Mouse (Mus musculus) small intestine, adult 2 months (tissue): ENCODE results near the gene Sall4.

Source experiments
- CTCF ChIP-seq: fragments of 200-500 bp; IDR thresholded peaks from 2 replicates; pipeline ENCODE4 v1.5.1; 2012; ENCODE audit warnings: low read depth, mild to moderate bottlenecking, control low read depth, inconsistent platforms, low read length, moderate library complexity, mixed read lengths; ENCODE audit not compliant: insufficient replicate concordance, insufficient read length; ENCODE audit errors: extremely low read depth
- POLR2A ChIP-seq: fragments of 200-500 bp; IDR thresholded peaks from 2 replicates; pipeline ENCODE4 v1.6.1; 2012; ENCODE audit warnings: low read depth, mild to moderate bottlenecking, control low read depth, inconsistent platforms, low read length, moderate library complexity

DNA sequence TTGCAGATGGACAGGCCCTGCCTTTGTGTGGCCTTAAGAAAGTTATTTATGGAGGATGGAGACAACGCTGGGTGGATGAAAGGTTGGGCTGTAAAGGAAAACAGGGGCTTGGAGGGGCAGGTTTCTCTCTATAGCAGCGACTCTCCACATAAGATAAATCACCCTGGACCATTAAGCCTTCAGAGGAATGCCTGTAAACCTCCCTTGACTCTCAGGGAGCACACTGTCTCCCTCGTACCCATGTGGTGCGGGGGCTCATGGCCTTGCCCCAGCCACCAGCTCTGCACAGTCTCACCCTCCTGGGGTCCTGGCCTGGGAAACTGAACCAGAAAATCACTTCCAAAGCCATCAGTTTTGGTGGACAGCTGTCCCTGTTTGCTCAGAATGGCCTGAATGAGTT lies 36.1 kb upstream of the Sall4 start:
- TF ChIP-seq CTCF = no peak
- no peak for TF ChIP-seq POLR2A
